Mouse (Mus musculus): ENCODE measurements around the gene Nphs1. TPM values are rescaled to one million over a fixed set of nuclear protein-coding genes. Genes with fewer than 3 reads are reported as not detected.
A peak's percentile ranks its signal among the peaks of the same experiment; 100 is the strongest.

The Nphs1 gene
- polyA plus RNA-seq, 1 experiment from 2014 or later, result not detected

DNA sequence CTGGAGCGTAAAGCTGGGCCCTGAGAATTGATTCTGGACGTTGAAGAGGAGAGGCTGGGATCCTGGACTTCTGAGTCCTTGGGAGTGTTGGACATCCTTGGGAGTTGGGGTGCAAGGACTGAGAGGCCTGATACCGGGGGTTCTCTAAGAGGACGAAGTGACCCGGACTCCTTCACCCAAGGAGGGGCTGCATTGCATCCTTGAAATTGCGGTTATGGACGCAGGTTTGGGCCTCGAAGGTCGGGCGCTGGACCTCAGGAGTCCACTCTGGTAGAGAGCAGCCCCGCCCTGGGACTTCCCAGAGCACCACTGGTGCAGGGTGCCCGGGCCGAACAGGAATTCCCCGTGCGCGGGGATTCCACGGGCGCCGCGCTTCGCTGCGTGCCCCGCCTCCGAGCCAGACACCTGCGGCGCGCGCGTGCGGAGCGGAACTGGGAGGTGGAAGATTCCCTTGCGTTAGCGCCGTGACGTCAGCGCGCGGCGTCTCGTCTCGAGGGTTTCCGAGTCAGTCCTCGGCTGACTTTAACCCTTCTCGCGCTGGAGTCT is 36.2 kb upstream of the Nphs1 start:
- H3K27me3 ChIP-seq, result peaks cover 3% of the 10 kb centered on the region; the same call in 1 of the 2 replicates
- peak overlapping the region; percentile 36 for H3K9ac ChIP-seq
- under 1% methylated on average over 45 of the region's 45 CpGs for WGBS
- H3K36me3 ChIP-seq, result 0 out of 2 replicates have a peak, but pooled peaks cover 16% of the 10 kb centered on the region
- H3K4me3 ChIP-seq, result peak overlapping the region; percentile 58
- H3K27ac ChIP-seq, result no peak overlapping the region
- H3K4me2 ChIP-seq, result peak overlapping the region; percentile 93
- H3K4me1 ChIP-seq, result peaks cover 25% of the 10 kb centered on the region
- H3K9me3 ChIP-seq, result no peaks in the 10 kb centered on the region
- ATAC-seq (ENCODE audit: insufficient number of reproducible peaks, low FRiP score, low TSS enrichment, low read depth), result peak; percentile 27; the same call in 1 of the 2 replicates

DNA sequence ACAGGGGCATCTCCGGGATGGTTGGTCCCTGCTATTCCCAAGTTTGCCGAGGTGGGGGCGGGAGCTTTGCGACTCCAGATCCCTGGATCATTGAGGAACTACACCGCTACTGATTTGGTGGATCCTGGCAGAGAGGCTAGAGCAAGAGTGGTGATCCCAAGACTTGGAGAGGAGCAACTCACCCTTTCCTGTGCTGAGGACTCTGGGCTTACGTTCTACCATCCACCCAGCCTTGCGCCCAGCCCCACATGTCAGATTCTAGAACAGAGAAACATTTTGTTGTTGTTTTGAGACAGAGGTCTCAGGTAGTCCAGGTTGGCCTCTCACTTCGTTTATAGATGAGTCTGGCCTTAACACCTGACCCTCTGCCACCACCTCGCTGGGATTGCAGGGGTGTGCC is 35.6 kb upstream of the Nphs1 start:
- Histone ChIP-seq H3K4me1 (peaks cover 25% of the 10 kb centered on the region), H3K27ac (0 out of 2 replicates have a peak overlapping the region, but pooled peaks have one; percentile 2), H3K9ac (peak overlapping the region; percentile 36; the same call in 1 of the 2 replicates), H3K4me2 (peak overlapping the region; percentile 93), H3K36me3 (0 out of 2 replicates have a peak, but pooled peaks cover 18% of the 10 kb centered on the region), H3K9me3 (no peaks in the 10 kb centered on the region), H3K4me3 (peak overlapping the region; percentile 58), H3K27me3 (peaks cover 3% of the 10 kb centered on the region; the same call in 1 of the 2 replicates)
- 12% methylated on average over 9 of the region's 9 CpGs for WGBS
- no peak for ATAC-seq (ENCODE audit: insufficient number of reproducible peaks, low FRiP score, low TSS enrichment, low read depth)

- WGBS, result 39% methylated on average over 23 of the region's 23 CpGs
- 0 out of 2 replicates have a peak overlapping the region, but pooled peaks have one; percentile 37 for H3K9ac ChIP-seq
- H3K4me2 ChIP-seq, result peak overlapping the region; percentile 93
- no peaks in the 10 kb centered on the region for H3K9me3 ChIP-seq
- ATAC-seq (ENCODE audit: insufficient number of reproducible peaks, low FRiP score, low TSS enrichment, low read depth), result no peak
- peaks cover 3% of the 10 kb centered on the region; the same call in 1 of the 2 replicates for H3K27me3 ChIP-seq
- peak overlapping the region; percentile 2; the same call in 1 of the 2 replicates for H3K27ac ChIP-seq
- peaks cover 25% of the 10 kb centered on the region for H3K4me1 ChIP-seq
- H3K4me3 ChIP-seq, result peak overlapping the region; percentile 58
- 0 out of 2 replicates have a peak, but pooled peaks cover 18% of the 10 kb centered on the region for H3K36me3 ChIP-seq
Measured at GRCm38 (mm10) chr7:30423071-30423641, 35.0 kb upstream of the Nphs1 start.

DNA sequence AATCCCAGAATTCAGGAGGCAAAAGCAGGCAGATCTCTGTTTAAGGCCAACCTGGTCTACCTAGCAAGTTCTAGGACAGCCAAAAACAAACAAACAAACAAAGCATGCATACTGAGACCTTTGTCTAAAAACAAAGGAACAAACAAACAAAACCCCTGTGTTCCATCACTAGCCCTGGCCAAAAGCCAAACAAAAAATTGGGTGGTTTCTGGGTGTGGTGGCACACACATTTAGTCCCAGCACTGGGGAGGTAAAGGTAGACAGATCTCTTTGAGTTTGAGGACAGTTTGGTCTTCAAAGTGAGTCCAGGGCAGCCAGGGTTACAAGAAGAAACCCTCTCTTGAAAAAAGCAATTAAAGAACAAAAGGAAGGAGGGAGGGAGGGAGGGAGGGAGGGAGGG is 28.8 kb upstream of the Nphs1 start:
- no peaks in the 10 kb centered on the region for H3K9me3 ChIP-seq
- no peak overlapping the region for H3K9ac ChIP-seq
- H3K4me1 ChIP-seq, result no peaks in the 10 kb centered on the region
- H3K4me3 ChIP-seq, result no peak overlapping the region
- ATAC-seq (ENCODE audit: insufficient number of reproducible peaks, low FRiP score, low TSS enrichment, low read depth), result no peak
- no peak overlapping the region for H3K4me2 ChIP-seq
- no peaks in the 10 kb centered on the region for H3K27me3 ChIP-seq
- H3K36me3 ChIP-seq, result 0 out of 2 replicates have a peak, but pooled peaks cover 18% of the 10 kb centered on the region
- no peak overlapping the region for H3K27ac ChIP-seq

GRCm38 (mm10) chr7:30430191-30430590 is 27.9 kb upstream of the Nphs1 start:
- Histone ChIP-seq H3K9me3 (no peaks in the 10 kb centered on the region), H3K27ac (no peak overlapping the region), H3K4me1 (no peaks in the 10 kb centered on the region), H3K36me3 (peaks cover 17% of the 10 kb centered on the region; the same call in 1 of the 2 replicates), H3K4me3 (no peak overlapping the region), H3K4me2 (no peak overlapping the region), H3K9ac (no peak overlapping the region), H3K27me3 (peaks cover under 1% of the 10 kb centered on the region; the same call in 1 of the 2 replicates)
- 31% methylated on average over 2 of the region's 2 CpGs for WGBS
- no peak for ATAC-seq (ENCODE audit: insufficient number of reproducible peaks, low FRiP score, low TSS enrichment, low read depth)

GRCm38 (mm10) chr7:30431793-30432192 is 26.3 kb upstream of the Nphs1 start:
- H3K9ac ChIP-seq, result no peak overlapping the region
- H3K4me1 ChIP-seq, result no peaks in the 10 kb centered on the region
- no peak overlapping the region for H3K27ac ChIP-seq
- H3K4me2 ChIP-seq, result no peak overlapping the region
- H3K4me3 ChIP-seq, result no peak overlapping the region
- WGBS, result 5% methylated on average over 3 of the region's 3 CpGs
- peaks cover 10% of the 10 kb centered on the region; the same call in 1 of the 2 replicates for H3K36me3 ChIP-seq
- H3K9me3 ChIP-seq, result no peaks in the 10 kb centered on the region
- ATAC-seq (ENCODE audit: insufficient number of reproducible peaks, low FRiP score, low TSS enrichment, low read depth), result no peak
- H3K27me3 ChIP-seq, result peaks cover 14% of the 10 kb centered on the region; the same call in 1 of the 2 replicates

GRCm38 (mm10) chr7:30434238-30434637 is 23.9 kb upstream of the Nphs1 start:
- Histone ChIP-seq H3K4me2 (no peak overlapping the region), H3K36me3 (peaks cover 10% of the 10 kb centered on the region; the same call in 1 of the 2 replicates), H3K27me3 (peaks cover 20% of the 10 kb centered on the region; the same call in 1 of the 2 replicates), H3K4me3 (no peak overlapping the region), H3K9me3 (no peaks in the 10 kb centered on the region), H3K27ac (no peak overlapping the region), H3K9ac (0 out of 2 replicates have a peak overlapping the region, but pooled peaks have one; percentile 10), H3K4me1 (no peaks in the 10 kb centered on the region)
- ATAC-seq (ENCODE audit: insufficient number of reproducible peaks, low FRiP score, low TSS enrichment, low read depth), result no peak
- 2% methylated on average over 10 of the region's 10 CpGs for WGBS

DNA sequence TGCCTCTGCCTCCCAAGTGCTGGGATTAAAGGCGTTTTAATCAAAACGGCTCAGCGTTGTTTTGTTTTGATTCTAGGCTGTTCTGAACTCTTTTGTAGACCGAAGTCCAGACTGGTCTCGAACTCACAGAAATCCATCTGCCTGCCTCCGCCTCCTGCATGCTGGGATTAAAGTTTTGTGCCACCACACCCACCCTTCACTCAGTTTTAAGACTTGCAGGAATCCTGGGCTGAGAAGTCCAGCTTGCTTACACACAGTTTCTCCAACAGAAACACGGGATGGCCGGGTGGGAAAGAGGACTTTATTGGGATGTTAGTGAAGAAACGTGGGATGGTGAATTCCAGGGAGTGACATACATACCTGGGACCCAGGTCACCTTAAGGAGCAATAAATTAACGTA is 23.4 kb upstream of the Nphs1 start:
- H3K4me3 ChIP-seq, result no peak overlapping the region
- no peaks in the 10 kb centered on the region for H3K9me3 ChIP-seq
- H3K4me1 ChIP-seq, result no peaks in the 10 kb centered on the region
- no peak overlapping the region for H3K27ac ChIP-seq
- H3K36me3 ChIP-seq, result peaks cover 10% of the 10 kb centered on the region; the same call in 1 of the 2 replicates
- no peak for ATAC-seq (ENCODE audit: insufficient number of reproducible peaks, low FRiP score, low TSS enrichment, low read depth)
- 68% methylated on average over 10 of the region's 10 CpGs for WGBS
- H3K27me3 ChIP-seq, result peaks cover 23% of the 10 kb centered on the region; the same call in 1 of the 2 replicates
- H3K9ac ChIP-seq, result no peak overlapping the region
- H3K4me2 ChIP-seq, result no peak overlapping the region

- ATAC-seq (ENCODE audit: insufficient number of reproducible peaks, low FRiP score, low TSS enrichment, low read depth), result no peak
- WGBS, result 38% methylated on average over 9 of the region's 9 CpGs
- peaks cover 23% of the 10 kb centered on the region; the same call in 1 of the 2 replicates for H3K27me3 ChIP-seq
Measured at GRCm38 (mm10) chr7:30435156-30435555, 23.0 kb upstream of the Nphs1 start.

GRCm38 (mm10) chr7:30436879-30437278 is 21.2 kb upstream of the Nphs1 start:
- H3K36me3 ChIP-seq, result peaks cover 16% of the 10 kb centered on the region; the same call in 1 of the 2 replicates
- H3K4me2 ChIP-seq, result no peak overlapping the region
- H3K9me3 ChIP-seq, result no peaks in the 10 kb centered on the region
- H3K27ac ChIP-seq, result no peak overlapping the region
- 20% methylated on average over 10 of the region's 10 CpGs for WGBS
- no peaks in the 10 kb centered on the region for H3K4me1 ChIP-seq
- no peak overlapping the region for H3K9ac ChIP-seq
- peaks cover 23% of the 10 kb centered on the region; the same call in 1 of the 2 replicates for H3K27me3 ChIP-seq
- no peak overlapping the region for H3K4me3 ChIP-seq
- ATAC-seq (ENCODE audit: insufficient number of reproducible peaks, low FRiP score, low TSS enrichment, low read depth), result no peak

More at GRCm38 (mm10) chr7:30435156-30435555, 23.0 kb upstream of the Nphs1 start:
- no peak overlapping the region for H3K4me3 ChIP-seq
- H3K4me1 ChIP-seq, result no peaks in the 10 kb centered on the region
- no peaks in the 10 kb centered on the region for H3K9me3 ChIP-seq
- H3K9ac ChIP-seq, result no peak overlapping the region
- no peak overlapping the region for H3K27ac ChIP-seq
- peaks cover 13% of the 10 kb centered on the region; the same call in 1 of the 2 replicates for H3K36me3 ChIP-seq
- no peak overlapping the region for H3K4me2 ChIP-seq

DNA sequence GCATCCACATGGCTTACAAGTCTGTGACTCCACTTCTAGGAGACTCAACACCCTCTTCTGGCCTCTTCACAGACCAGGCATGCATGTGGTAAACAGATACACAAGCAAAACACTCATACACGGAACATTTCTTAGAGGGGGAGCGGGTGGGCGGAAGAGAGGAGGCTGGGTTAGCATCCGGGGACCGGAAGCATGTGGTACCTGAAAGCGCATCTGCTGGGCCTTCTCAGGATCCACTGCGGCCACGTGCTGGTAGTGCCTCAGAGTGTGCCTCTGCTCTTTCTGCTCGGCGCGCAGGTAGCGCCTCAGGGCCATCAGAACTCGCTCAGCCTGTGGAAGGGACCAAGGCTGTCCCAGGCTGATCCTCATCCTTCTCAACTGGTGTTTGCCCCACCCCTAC is 18.4 kb upstream of the Nphs1 start:
- Histone ChIP-seq H3K9ac (no peak overlapping the region), H3K4me3 (no peak overlapping the region), H3K9me3 (no peaks in the 10 kb centered on the region), H3K27ac (no peak overlapping the region), H3K4me1 (peaks cover 9% of the 10 kb centered on the region), H3K27me3 (peaks cover 32% of the 10 kb centered on the region; the same call in 1 of the 2 replicates), H3K4me2 (no peak overlapping the region), H3K36me3 (peaks cover 19% of the 10 kb centered on the region; the same call in 1 of the 2 replicates)
- no peak for ATAC-seq (ENCODE audit: insufficient number of reproducible peaks, low FRiP score, low TSS enrichment, low read depth)
- 78% methylated on average over 13 of the region's 13 CpGs for WGBS

GRCm38 (mm10) chr7:30440697-30441096 is 17.4 kb upstream of the Nphs1 start:
- Histone ChIP-seq H3K27me3 (peaks cover 32% of the 10 kb centered on the region; the same call in 1 of the 2 replicates), H3K9me3 (no peaks in the 10 kb centered on the region), H3K9ac (no peak overlapping the region), H3K4me2 (no peak overlapping the region), H3K27ac (no peak overlapping the region), H3K4me3 (no peak overlapping the region), H3K36me3 (peaks cover 15% of the 10 kb centered on the region; the same call in 1 of the 2 replicates), H3K4me1 (peaks cover 18% of the 10 kb centered on the region)
- 18% methylated on average over 4 of the region's 5 CpGs for WGBS
- no peak for ATAC-seq (ENCODE audit: insufficient number of reproducible peaks, low FRiP score, low TSS enrichment, low read depth)

All from limb, embryonic 15.5 days (tissue).